Mouse (Mus musculus) forebrain, embryonic 16.5 days (tissue): ENCODE results near the gene Slc22a1. TPM values are rescaled to one million over a fixed set of nuclear protein-coding genes. Genes with fewer than 3 reads are reported as not detected.

Source experiments
- ATAC-seq: fragments of 200-750 bp; cut with Nextera tagmentation; 2 replicates; pipeline ENCODE4 v1.8.0; 2017; ENCODE audit warnings: mild to moderate bottlenecking, moderate library complexity
- H3K27ac ChIP-seq: fragments of 300-500 bp; sonication (generic); 2 replicates; pipeline ENCODE4 v1.5.1; 2014; ENCODE audit warnings: low read length, control low read depth
- H3K27me3 ChIP-seq: fragments of 300-500 bp; sonication (generic); replicated peaks from 2 replicates; pipeline ENCODE4 v1.6.1; 2014; ENCODE audit warnings: low read length; ENCODE audit not compliant: control insufficient read depth, insufficient read depth
- H3K36me3 ChIP-seq: fragments of 300-500 bp; sonication (generic); 2 replicates; pipeline ENCODE4 v1.6.1; 2014; ENCODE audit not compliant: control insufficient read depth, insufficient read depth
- H3K4me1 ChIP-seq: fragments of 300-500 bp; sonication (generic); replicated peaks from 2 replicates; pipeline ENCODE4 v1.6.1; 2014; ENCODE audit warnings: low read length; ENCODE audit not compliant: control insufficient read depth, insufficient read depth
- H3K4me2 ChIP-seq: fragments of 300-500 bp; sonication (generic); 2 replicates; pipeline ENCODE4 v1.6.1; 2014; ENCODE audit warnings: mild to moderate bottlenecking, low read length, control low read depth
- H3K4me3 ChIP-seq: fragments of 300-500 bp; sonication (generic); replicated peaks from 2 replicates; pipeline ENCODE4 v1.5.1; 2014; ENCODE audit warnings: mild to moderate bottlenecking, low read length, control low read depth
- H3K9ac ChIP-seq: fragments of 300-500 bp; sonication (generic); replicated peaks from 2 replicates; pipeline ENCODE4 v1.6.1; 2014; ENCODE audit warnings: low read depth, low read length, control low read depth
- H3K9me3 ChIP-seq: fragments of 300-500 bp; sonication (generic); 2 replicates; pipeline ENCODE4 v1.6.1; 2016; ENCODE audit warnings: low read length; ENCODE audit not compliant: control insufficient read depth
- WGBS: fragments of 180-500 bp; shearing (Covaris S2); extraction: QIAGEN DNeasy Blood & Tissue Kit; methylation state at CpG from one replicate; pipeline ENCODE4 v1.1.7; 2014; 5-methylcytosine and 5-hydroxymethylcytosine counted together
- polyA plus RNA-seq: library from polyadenylated mRNA; unstranded; fragments of >200 nt; fragmentation: Nextera tagmentation; extraction: Ambion mirVana; gene quantifications from 2 replicates; pipeline ENCODE4 v1.2.1, GENCODE M21; 2015

Gene Slc22a1
- polyA plus RNA-seq, 1 experiment from 2014 or later = not detected

DNA sequence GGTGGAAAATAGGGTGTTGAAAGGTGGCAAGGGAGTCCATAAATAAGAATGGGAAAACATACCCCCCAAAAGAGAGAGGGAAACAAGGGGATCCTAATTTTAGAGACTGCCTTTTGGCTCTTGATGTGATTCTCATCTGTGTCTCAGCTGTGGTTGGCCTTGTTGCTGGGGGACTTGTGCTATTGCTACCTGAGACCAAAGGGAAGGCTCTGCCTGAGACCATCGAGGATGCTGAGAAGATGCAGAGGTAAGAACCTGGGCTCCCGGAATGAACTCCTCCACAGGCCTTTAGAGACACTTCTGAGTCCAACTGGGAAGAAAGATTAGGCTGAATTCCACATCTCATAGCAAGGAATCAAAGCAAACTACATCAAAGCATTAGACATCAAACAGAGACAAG, 56.0 kb downstream of the Slc22a1 start:
- no peak overlapping the region for H3K9ac ChIP-seq
- 84% methylated on average over 2 of the region's 2 CpGs for WGBS
- H3K4me3 ChIP-seq = no peak overlapping the region
- no peaks in the 10 kb centered on the region for H3K27me3 ChIP-seq
- H3K9me3 ChIP-seq = no peaks in the 10 kb centered on the region
- ATAC-seq = no peak
- no peak overlapping the region for H3K4me2 ChIP-seq
- no peaks in the 10 kb centered on the region for H3K36me3 ChIP-seq
- H3K27ac ChIP-seq = no peak overlapping the region
- H3K4me1 ChIP-seq = no peaks in the 10 kb centered on the region

DNA sequence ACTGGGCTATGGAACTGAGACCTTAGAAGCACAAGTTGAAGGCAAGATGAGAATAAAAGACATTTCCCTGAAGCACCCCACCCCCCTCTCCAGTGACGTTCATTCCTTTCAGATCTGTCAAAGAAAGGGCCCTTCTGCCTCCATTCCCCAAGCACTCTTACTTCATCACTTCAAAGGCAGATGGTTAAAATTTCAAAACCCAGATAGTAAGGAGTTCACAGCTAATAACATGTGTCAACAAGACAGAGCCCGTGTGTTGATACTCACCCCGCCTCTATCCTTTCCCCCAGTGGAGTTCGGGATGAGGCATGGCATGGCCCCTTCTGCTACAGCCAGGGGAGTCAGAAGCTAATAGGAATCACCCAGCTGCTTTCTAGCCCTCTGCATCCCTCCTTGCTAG, 60.2 kb downstream of the Slc22a1 start:
- no peaks in the 10 kb centered on the region for H3K4me1 ChIP-seq
- 74% methylated on average over 4 of the region's 4 CpGs for WGBS
- H3K4me2 ChIP-seq = no peak overlapping the region
- H3K4me3 ChIP-seq = no peak overlapping the region
- no peaks in the 10 kb centered on the region for H3K9me3 ChIP-seq
- H3K27ac ChIP-seq = no peak overlapping the region
- H3K27me3 ChIP-seq = no peaks in the 10 kb centered on the region
- H3K36me3 ChIP-seq = no peaks in the 10 kb centered on the region
- H3K9ac ChIP-seq = no peak overlapping the region
- no peak for ATAC-seq

DNA sequence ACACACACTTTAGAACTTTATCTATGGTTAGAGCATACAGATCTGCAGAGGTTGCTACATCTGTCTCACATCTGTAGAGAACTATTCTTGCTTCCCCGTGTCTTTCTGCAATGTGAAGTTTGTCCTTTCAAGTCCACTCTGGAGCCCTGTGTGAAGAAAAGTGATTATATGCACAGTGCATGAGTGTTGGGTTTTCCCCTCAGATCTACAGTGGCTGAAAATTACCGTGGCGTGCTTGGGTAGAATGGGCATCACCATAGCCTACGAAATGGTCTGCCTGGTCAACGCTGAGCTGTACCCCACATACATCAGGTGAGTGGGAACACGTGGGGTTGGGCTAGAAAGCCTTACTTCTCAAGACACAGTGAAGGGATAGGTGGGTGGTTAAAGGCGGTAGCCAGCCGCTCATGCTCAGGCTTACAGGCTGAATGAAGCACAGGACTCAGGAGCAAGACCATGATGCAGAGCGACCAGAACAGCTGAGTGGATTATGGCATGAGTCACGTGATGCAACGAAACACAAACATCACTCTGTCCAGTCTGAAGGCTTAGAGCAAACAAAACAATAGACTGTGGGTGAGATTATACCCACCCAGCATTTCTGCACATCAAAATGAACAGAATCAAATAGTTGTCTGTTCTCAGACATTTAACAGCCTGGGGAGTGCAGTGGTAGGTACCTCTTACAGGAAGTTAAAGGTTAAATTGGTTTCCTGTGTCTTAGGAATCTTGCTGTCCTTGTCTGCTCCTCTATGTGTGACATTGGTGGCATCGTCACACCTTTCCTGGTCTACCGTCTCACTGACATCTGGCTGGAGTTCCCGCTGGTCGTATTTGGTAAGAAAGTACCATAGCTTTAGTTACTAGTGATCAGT, 60.9 kb downstream of the Slc22a1 start:
- 89% methylated on average over 15 of the region's 15 CpGs for WGBS
- no peak for ATAC-seq

DNA sequence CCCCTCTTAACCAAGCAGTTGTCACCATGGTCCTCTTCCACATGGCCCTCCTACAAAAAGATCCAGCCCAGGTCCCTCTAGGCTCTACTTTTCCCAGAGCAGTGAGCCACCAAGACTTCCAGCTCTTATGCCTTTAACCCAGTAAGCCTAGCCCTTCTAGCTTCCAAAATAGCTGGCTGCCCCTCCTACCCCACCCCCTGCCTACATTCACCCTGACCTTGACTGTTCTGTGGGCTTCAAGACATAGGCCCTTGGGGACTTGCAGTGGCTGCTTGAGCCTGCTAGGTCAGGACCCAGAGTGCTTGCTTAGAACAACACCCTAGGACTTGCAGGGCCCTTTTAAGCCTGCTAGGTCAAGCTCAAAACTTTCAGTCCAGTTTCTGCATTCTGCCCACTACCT, 68.4 kb downstream of the Slc22a1 start:
- no peak overlapping the region for H3K4me2 ChIP-seq
- no peak overlapping the region for H3K9ac ChIP-seq
- no peaks in the 10 kb centered on the region for H3K4me1 ChIP-seq
- H3K4me3 ChIP-seq = no peak overlapping the region
- ATAC-seq = no peak
- H3K27me3 ChIP-seq = no peaks in the 10 kb centered on the region
- H3K36me3 ChIP-seq = no peaks in the 10 kb centered on the region
- no peaks in the 10 kb centered on the region for H3K9me3 ChIP-seq
- H3K27ac ChIP-seq = no peak overlapping the region

More for the DNA sequence above, 60.9 kb downstream of the Slc22a1 start:
- no peak overlapping the region for H3K4me3 ChIP-seq
- H3K9ac ChIP-seq = no peak overlapping the region
- H3K36me3 ChIP-seq = no peaks in the 10 kb centered on the region
- H3K9me3 ChIP-seq = no peaks in the 10 kb centered on the region
- H3K4me2 ChIP-seq = no peak overlapping the region
- H3K27ac ChIP-seq = no peak overlapping the region
- no peaks in the 10 kb centered on the region for H3K27me3 ChIP-seq
- no peaks in the 10 kb centered on the region for H3K4me1 ChIP-seq

DNA sequence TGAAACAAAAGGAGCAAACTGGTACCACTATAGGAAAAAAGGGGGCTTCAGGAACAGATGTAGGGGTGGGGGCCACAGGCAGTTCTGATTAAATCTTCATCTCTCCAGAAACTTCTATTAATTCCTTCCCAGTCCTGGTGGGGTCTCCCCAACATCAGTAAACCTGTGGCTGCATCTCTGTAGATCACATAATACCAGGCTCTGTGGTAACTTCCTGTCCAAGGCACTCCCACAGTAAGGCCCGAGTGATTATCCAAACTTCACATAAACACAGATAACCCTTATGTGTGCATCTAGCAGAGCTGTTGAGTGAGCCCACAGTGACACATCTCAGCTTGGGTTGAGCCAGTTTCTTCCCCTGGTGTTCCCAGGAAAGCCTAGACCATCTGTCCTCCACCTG, 69.0 kb downstream of the Slc22a1 start:
- H3K27ac ChIP-seq = no peak overlapping the region
- no peak overlapping the region for H3K4me3 ChIP-seq
- no peak overlapping the region for H3K9ac ChIP-seq
- H3K9me3 ChIP-seq = no peaks in the 10 kb centered on the region
- no peak overlapping the region for H3K4me2 ChIP-seq
- H3K27me3 ChIP-seq = no peaks in the 10 kb centered on the region
- 75% methylated on average over 1 of the region's 1 CpGs for WGBS
- H3K4me1 ChIP-seq = no peaks in the 10 kb centered on the region
- ATAC-seq = no peak
- no peaks in the 10 kb centered on the region for H3K36me3 ChIP-seq

Other genes with a start within 250 kb of the Slc22a1 start
- 0.48 and 1.1 TPM in 2 replicates for gene Slc22a3, start 168.1 kb downstream of the Slc22a1 start, polyA plus RNA-seq
- gene Slc22a2, start 91.7 kb downstream of the Slc22a1 start, polyA plus RNA-seq = 1.7 and 1.8 TPM in 2 replicates
- 11.9 TPM in 2 replicates for gene Igf2r, start 93.8 kb upstream of the Slc22a1 start, polyA plus RNA-seq
- 0.43 and 0.50 TPM in 2 replicates for gene Mas1, start 192.3 kb upstream of the Slc22a1 start, polyA plus RNA-seq
- not detected in 2 replicates for gene Mrgprh, start 200.2 kb upstream of the Slc22a1 start, polyA plus RNA-seq
- 2.2 and 2.3 TPM in 2 replicates for gene Pnldc1, start 234.4 kb upstream of the Slc22a1 start, polyA plus RNA-seq
- 410 and 457 TPM in 2 replicates for gene Tcp1, start 239.9 kb upstream of the Slc22a1 start, polyA plus RNA-seq
- gene Mrpl18, start 240.5 kb upstream of the Slc22a1 start, polyA plus RNA-seq = 122 and 126 TPM in 2 replicates